Mouse (Mus musculus): ENCODE measurements around the gene Arhgef19.
A peak's percentile ranks its signal among the peaks of the same experiment; 100 is the strongest.

Gene Arhgef19

DNA sequence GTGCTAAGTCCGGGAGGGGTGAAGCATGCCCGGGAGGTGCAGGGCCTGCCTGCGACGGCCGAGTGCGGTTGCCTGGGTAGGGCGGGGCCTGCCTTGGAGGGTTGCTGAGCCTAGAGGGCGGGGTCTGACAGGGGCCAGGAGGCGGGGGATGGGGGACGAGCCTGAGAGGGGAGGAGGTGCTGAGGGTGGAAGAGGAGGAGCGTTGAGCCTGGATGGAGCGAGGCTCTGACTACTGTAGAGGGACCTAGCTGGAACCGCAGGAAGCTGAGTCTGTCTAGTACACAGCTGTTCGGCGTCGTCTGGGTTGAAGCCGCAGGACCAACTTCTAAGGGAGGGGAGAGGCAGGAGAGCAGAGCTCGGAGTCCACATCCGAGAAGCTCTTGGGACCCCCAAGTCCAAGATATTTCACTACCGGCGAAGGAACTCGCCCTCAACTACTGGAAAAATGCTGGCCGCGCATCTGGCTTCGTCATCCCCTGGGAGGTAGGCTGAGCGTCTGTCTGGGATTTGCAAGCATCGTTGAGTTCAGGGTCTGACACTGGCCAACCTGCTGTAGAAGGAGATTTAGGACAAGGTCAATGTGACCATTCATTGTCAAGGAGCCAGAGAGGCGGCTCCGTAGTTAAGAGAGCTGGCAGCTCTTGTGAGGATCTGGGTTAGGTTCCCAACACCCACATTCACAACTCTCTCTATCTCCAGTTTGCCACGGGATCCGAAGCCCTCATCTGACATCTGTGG lies at the start of gene Arhgef19:
Gene Arhgef19 (plus strand): TSS at position 112 of the 738 bp plus-strand sequence.
- peak; percentile 93 for DNase-seq

GRCm38 (mm10) chr4:141191294-141191693 lies 48.0 kb upstream of the Arhgef19 start:
- DNase-seq = no peak

DNA sequence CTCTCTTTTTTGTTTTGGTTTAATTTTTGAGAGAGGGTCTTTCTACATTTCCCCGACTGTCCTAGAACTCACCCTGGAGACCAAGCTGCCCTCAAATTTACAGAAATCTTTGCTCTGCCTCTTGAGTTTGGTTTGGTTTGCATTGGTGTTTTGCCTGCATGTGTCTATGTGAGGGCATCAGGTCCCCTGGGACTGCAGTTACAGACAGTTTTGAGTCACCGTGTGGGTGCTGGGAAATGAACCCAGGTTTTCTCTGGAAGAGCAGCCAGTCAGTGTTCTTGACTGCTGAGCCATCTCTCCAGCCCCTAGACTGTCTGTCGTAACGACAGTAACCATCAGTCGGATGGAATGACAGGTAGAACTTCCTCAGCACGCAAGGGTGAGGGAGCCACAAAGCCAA lies 44.7 kb upstream of the Arhgef19 start:
- no peak for DNase-seq

- no peak for DNase-seq
Observed at GRCm38 (mm10) chr4:141196981-141197685, 42.2 kb upstream of the Arhgef19 start.

- no peak for DNase-seq
Observed at GRCm38 (mm10) chr4:141197686-141198035, 41.6 kb upstream of the Arhgef19 start.

DNA sequence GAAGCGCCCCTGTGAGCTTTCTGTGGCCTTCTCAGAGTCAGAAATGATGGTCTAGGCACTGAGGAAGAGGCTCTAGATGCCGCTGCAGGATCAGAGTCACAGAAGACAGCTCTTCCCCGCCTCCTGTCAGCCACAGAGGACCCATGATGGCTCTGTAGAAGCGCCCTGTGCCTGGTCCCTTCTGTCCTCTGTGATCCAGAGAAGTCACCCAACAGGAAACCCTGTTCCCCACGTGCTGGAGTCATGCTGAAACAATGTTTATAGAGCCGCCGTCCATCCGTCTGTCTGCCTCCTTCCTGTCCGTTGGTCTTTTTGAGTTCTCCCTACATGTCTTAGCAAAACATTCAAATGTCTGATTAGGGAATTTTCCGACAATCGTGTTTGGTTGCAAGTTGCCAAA lies 38.4 kb upstream of the Arhgef19 start:
- DNase-seq = no peak

DNA sequence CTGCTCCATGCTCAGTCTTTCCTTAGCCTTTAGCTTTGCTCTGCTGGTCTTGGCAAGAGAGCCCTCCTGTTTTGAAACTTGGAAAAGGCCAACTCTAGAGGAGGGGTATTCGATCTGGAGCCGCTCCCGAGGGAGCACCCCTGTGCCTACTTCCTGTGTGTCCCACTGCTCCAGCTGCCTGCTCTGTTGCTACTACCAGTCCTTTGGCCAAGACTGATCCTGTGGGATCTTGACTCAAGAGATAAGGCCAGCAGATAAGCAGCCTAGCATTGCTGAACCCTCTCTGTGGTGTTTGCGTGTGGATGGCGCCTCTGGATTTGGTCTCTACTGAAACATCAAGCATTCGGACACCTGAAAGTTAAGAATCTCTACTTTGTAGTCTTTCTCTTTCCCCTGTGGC lies 37.1 kb upstream of the Arhgef19 start:
- DNase-seq = no peak

DNA sequence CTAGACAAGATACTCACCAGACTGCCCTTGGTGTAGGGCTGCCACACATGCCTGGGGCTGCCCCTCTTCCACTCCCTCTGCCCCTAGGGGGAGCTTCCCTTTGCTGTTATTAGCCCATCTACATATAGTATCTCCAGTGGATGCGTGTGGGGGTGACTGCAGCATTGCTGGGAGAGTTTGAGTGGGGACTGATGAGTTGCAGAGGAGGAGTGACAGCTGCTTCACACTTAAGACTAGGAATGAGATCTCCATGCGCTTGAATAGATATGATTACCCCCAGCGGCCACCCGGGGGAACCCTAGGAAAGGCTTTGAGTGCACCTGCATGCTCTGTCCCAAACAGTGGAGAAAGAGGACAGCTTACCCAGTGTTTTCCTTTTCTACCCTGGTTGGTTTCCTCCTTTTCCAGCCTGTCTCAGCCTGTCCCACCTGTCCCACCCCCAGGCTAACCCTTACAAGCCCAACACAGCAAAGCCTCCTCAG lies 34.7 kb upstream of the Arhgef19 start:
- no peak for DNase-seq

- no peak for DNase-seq
Observed at GRCm38 (mm10) chr4:141207081-141207480, 32.2 kb upstream of the Arhgef19 start.

- no peak for DNase-seq
Observed at GRCm38 (mm10) chr4:141210524-141211219, 28.6 kb upstream of the Arhgef19 start.

DNA sequence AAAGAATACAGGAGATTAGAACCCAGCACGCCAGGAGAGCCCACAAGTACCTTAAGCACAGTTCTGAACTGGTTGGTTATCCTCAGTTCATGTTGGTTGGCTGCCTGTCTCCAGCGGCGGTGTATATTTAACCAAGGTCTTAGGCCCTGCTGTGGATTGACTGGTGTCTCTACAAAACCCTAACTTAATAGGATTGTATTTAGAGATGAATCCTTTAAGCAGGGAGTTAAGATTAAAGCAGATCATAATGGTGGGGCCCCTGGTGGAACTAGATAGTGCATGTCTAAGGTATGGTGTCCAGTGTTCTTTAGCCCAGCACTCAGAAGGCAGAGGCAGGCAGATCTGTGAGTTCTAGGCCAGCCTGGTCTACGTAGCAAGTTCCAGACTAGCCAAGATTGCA lies 27.7 kb upstream of the Arhgef19 start:
- DNase-seq = no peak

DNA sequence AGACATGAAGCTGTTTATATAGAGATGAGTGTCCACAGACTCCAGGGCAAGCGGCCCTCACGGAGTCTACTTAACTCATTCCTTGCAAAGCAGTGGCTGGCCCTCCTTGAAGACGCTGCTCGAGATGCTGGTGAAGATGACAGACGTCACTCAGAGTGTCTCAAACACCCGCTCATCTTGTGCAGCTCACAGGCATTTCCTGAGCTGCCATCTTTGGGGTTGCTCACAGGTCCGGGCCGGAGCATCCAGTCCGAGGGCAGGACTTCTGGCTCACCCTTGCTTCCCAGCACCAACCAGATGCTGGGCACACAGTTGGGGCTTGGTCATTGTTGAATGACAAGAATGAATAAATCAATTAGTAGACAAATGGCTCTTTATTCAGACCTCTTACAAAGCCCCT lies 26.4 kb upstream of the Arhgef19 start:
- DNase-seq = no peak

- DNase-seq = no peak
Observed at GRCm38 (mm10) chr4:141213342-141213741, 26.0 kb upstream of the Arhgef19 start.

- DNase-seq = peak; percentile 96
Observed at GRCm38 (mm10) chr4:141213770-141214336, 25.4 kb upstream of the Arhgef19 start, which contains the start of gene Rsg1. Rsg1 (plus strand) TSS chr4:141213956.

- DNase-seq = peak; percentile 63
Observed at GRCm38 (mm10) chr4:141214337-141214851, 24.9 kb upstream of the Arhgef19 start.

- DNase-seq = no peak
Observed at GRCm38 (mm10) chr4:141219583-141220213, 19.6 kb upstream of the Arhgef19 start.

DNA sequence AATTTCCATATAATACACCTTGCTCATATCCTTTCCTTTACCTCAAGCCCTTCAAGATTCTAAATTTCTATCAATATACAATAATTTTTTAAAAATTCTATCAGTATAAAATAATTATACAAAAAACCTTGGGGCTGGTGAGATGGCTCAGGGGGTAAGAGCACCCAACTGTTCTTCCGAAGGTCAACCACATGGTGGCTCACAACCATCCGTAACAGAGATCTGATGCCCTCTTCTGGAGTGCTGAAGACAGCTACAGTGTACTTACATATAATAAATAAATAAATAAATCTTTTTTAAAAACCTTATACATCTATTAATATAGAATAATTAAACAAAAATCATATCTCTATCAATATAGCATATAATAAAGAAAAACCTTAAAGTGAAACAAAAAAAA lies 17.5 kb upstream of the Arhgef19 start:
- DNase-seq = no peak

DNA sequence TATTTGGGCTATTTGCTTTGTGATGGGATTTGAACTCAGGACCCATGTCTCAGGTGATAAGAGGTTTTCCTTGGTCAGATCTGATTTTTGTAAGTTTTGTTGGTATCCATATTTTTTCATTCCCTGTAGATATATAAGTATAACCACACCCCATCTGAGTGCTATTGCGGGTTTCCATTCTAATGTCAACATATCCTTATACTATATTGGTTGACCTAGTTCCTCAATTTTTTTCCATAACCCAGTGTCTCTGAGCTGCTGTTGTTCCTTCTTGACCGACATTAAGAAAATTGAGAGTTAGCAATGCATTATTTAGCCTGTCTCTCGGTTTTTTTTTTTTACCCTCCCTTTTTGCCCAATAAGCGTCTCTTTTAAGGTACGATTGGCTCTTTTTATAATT lies 16.5 kb upstream of the Arhgef19 start:
- no peak for DNase-seq

DNA sequence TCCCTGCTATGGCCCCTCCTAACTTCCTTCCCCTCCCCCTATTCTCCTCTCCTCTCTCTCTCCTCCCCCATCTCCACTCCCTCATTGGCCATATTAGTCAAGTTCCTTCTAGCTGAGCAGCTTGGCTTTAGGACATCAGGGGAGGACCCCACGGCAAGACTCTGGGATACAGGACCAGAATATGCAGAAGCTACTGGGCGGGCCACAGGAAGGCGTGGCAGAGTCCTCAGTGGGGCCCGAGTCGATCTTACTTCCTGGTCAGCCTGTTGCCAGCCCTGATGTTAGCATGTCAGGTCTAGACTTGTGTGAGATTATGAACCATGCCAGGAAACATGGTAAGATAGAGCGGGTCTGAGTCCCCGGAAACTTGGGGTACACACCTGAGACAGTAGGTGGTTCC lies 10.6 kb upstream of the Arhgef19 start:
- DNase-seq = no peak

DNA sequence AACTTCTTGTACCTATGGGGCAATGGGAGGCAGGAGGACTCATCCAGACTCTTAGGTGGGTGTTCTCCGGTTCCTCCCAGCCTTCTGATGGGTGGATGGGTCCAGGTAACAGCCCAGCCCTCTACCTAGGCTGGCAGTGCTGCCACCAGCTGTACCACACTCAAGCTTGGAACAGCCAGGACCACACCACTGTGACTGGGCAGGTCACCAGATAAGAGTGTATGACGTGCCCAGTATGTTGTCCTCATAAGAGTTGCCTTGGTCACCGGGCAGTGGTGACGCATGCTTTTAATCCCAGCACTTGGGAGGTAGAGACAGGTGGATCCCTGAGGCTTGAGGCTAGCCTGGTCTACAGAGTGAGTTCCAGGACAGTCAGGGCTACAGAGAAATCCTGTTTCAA lies 6.1 kb upstream of the Arhgef19 start:
- DNase-seq = no peak

DNA sequence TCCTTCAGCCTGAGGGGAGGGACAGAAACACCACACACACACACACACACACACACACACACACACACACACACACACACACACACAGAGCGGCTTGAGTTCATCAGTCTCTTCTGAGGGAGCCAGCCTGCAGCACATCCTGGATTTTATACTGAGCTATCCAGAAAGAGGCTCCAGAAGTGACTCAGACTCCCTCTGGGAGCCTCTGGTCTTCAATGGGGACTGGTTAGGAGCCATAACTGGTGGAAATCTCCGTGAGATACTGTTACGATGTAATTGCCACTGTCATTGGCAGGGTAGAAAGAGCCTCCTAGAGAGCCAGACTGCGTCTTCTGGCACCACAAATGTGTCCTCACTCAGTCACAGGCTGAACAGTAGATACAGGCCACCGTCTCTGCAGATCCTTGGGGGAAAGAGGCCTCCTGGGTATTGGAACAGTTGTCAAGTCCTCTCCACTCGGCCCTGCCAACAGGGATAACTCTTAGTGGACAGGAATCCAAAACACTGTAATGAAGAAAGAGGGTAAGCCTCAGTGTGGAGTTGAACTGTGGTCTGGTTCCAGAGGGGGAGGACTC lies 3.7 kb upstream of the Arhgef19 start:
- DNase-seq = no peak

- no peak for DNase-seq
Observed at GRCm38 (mm10) chr4:141236856-141237255, 2.4 kb upstream of the Arhgef19 start.
